Mouse (Mus musculus) megakaryocyte progenitor cell, adult 5-6 weeks (primary cell): ENCODE data around the gene Entpd2. TPM values are rescaled to one million over a fixed set of nuclear protein-coding genes. Genes with fewer than 3 reads are reported as not detected.

ENCODE experiments used
- ATAC-seq: replicated peaks from 2 replicates; pipeline ENCODE4 v1.8.0; 2016; ENCODE audit warnings: mild to moderate bottlenecking, moderate TSS enrichment, inconsistent platforms; ENCODE audit not compliant: poor library complexity
- total RNA-seq, 2 experiments: library from RNA; stranded (forward) in 1 of 2; stranded (reverse) in 1 of 2; fragments of 157-497, 149-512 nt in 1 of 2; fragments of 200-1000 nt in 1 of 2; gene quantifications; 2 replicates each; pipeline versions ENCODE4 v1.2.3 to v1.2.4; 2015 to 2017

Gene Entpd2
- total RNA-seq (2015) (not detected in 2 replicates), total RNA-seq (2017) (not detected in 2 replicates)

GRCm38 (mm10) chr2:25395721-25396596 lies at the start of gene Entpd2:
Entpd2 (plus strand) TSS chr2:25395874.
- peak; percentile 48 for ATAC-seq

DNA sequence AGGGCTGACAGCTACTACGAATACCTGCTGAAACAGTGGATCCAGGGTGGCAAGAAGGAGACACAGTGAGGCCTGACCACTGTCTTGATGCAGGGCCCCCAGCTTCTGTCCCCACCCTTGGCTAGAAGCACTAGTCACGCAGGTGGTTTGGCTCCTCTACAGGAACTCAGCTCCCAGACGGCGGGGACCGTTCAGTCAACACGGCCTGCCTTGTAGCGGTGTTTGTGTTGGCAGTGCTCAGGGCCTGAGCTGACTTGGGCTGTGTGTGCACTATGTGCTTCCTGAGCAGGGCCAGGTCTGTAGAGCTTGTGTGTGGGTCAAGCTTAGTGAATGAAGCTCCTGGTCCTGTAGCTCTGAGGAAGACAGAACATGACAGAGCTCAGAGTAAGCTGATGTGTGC lies 47.5 kb upstream of the Entpd2 start:
- no peak for ATAC-seq

DNA sequence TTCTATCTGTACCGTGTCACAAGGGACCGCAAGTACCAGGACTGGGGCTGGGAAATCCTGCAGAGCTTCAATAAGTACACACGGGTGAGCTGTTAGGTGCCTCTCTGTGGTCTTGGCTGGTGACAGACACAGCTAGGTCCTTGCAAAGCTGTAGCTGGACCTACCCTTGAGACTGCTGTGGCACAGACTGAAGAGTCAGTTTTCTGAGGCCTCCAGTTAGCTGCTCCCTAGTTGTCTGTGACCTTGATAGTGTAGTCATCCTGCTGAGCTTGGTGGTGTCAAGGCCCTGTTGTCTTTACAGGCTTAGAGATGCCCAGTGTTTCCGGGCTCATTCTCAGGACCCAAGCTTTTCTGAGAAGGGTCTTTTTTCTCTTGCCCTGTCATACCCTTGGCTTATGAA lies 46.2 kb upstream of the Entpd2 start:
- no peak for ATAC-seq

DNA sequence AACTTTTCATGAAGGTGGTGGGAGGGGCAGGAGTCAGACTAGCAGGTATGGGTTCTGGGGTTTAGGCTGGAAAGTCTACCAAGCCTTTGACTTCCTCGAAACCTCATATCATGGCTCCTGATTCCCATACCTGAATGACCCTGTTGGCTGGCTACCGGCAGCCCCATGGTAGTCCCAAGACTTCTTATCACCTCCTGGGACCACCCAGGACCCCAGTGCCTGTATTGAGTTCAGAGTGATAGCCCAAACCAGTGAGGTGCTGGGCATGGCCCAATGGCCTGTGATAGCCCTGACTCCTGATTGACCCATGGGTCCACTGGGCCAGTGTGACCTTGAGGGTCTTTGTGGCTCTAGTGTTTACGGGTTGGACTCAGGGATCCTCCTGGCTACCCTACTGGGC lies 45.0 kb upstream of the Entpd2 start:
- ATAC-seq = no peak

GRCm38 (mm10) chr2:25354211-25354610 lies 41.5 kb upstream of the Entpd2 start:
- no peak for ATAC-seq

GRCm38 (mm10) chr2:25355419-25356066 lies 40.1 kb upstream of the Entpd2 start:
- no peak for ATAC-seq

- ATAC-seq = peak; percentile 70
These were observed 39.2 kb upstream of the Entpd2 start, which contains the start of gene Dpp7 for GRCm38 (mm10) chr2:25356208-25357079. Dpp7 (minus strand) TSS chr2:25356359.

- ATAC-seq = no peak
These were observed 35.8 kb upstream of the Entpd2 start for GRCm38 (mm10) chr2:25359848-25360247.

- no peak for ATAC-seq
These were observed 32.0 kb upstream of the Entpd2 start for GRCm38 (mm10) chr2:25363478-25364178.

GRCm38 (mm10) chr2:25364313-25364712 lies 31.4 kb upstream of the Entpd2 start:
- no peak for ATAC-seq

- ATAC-seq = no peak
These were observed 30.9 kb upstream of the Entpd2 start for GRCm38 (mm10) chr2:25364761-25365090.

- ATAC-seq = peak; percentile 83
These were observed 30.4 kb upstream of the Entpd2 start, which contains the start of gene Uap1l1 for GRCm38 (mm10) chr2:25365091-25365761. Uap1l1 (minus strand) TSS chr2:25365682.

GRCm38 (mm10) chr2:25369996-25370395 lies 25.7 kb upstream of the Entpd2 start:
- no peak for ATAC-seq

- peak; percentile 88 for ATAC-seq
These were observed 23.7 kb upstream of the Entpd2 start, which contains the start of gene Sapcd2 for GRCm38 (mm10) chr2:25371764-25372643. Sapcd2 (plus strand) TSS chr2:25372321.

- 0 out of 2 replicates have a peak, but pooled peaks have one; percentile 9 for ATAC-seq
These were observed 22.9 kb upstream of the Entpd2 start for GRCm38 (mm10) chr2:25372644-25373391.

- no peak for ATAC-seq
These were observed 22.2 kb upstream of the Entpd2 start for GRCm38 (mm10) chr2:25373431-25373830.

GRCm38 (mm10) chr2:25376589-25376988 lies 19.1 kb upstream of the Entpd2 start:
- ATAC-seq = peak; percentile 51

DNA sequence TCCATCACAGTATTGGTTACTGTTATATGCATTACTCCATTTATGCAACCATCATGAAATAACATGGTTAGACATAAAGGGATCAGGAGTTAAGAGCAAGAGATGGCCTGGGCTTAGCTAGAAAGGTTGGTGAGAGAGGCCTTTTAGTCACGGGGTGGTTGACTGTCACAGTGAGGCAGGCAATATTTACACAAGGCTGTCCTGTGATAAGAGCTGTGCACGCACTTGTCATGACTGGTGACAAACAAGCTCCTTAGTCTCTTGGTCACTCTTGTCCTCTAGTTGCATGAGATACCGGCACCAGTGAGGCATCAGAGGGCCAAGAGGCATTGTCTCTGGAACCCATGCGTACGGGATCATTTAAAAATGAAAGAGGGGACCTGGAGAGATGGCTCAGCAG lies 11.2 kb upstream of the Entpd2 start:
- ATAC-seq = no peak
